Mouse (Mus musculus) intestine, embryonic 16.5 days (tissue): ENCODE measurements at regions not wholly inside any gene's neighbourhood (a gene's known extent, or its start where the extent isn't known, plus 50 kb on each side); places are given as distances from the start of the nearest gene placed in this dataset.

Experiments
- ATAC-seq: fragments of 200-750 bp; cut with Nextera tagmentation; 2 replicates; pipeline ENCODE4 v1.8.0; 2017; ENCODE audit warnings: moderate TSS enrichment, moderate library complexity
- H3K27ac ChIP-seq: fragments of 300-500 bp; sonication (generic); 2 replicates; pipeline ENCODE4 v1.5.1; 2014; ENCODE audit warnings: mild to moderate bottlenecking, low read length
- H3K27me3 ChIP-seq: fragments of 300-500 bp; sonication (generic); replicated peaks from 2 replicates; pipeline ENCODE4 v1.6.1; 2014; ENCODE audit warnings: low read length, control low read depth, mixed read lengths; ENCODE audit not compliant: control insufficient read depth, insufficient read depth
- H3K36me3 ChIP-seq: fragments of 300-500 bp; sonication (generic); 2 replicates; pipeline ENCODE4 v1.6.1; 2014; ENCODE audit warnings: low read length, control low read depth; ENCODE audit not compliant: control insufficient read depth, insufficient read depth
- H3K4me1 ChIP-seq: fragments of 300-500 bp; sonication (generic); 2 replicates; pipeline ENCODE4 v1.6.1; 2014; ENCODE audit warnings: low read length, control low read depth, mixed read lengths; ENCODE audit not compliant: control insufficient read depth, insufficient read depth
- H3K4me2 ChIP-seq: fragments of 300-500 bp; sonication (generic); 2 replicates; pipeline ENCODE4 v1.6.1; 2014; ENCODE audit warnings: low read depth, low read length, control low read depth
- H3K4me3 ChIP-seq: fragments of 300-500 bp; sonication (generic); 2 replicates; pipeline ENCODE4 v1.5.1; 2014; ENCODE audit warnings: mild to moderate bottlenecking, low read length
- H3K9ac ChIP-seq: fragments of 300-500 bp; sonication (generic); 2 replicates; pipeline ENCODE4 v1.6.1; 2014; ENCODE audit warnings: low read depth, low read length
- H3K9me3 ChIP-seq: fragments of 300-500 bp; sonication (generic); 2 replicates; pipeline ENCODE4 v1.6.1; 2016; ENCODE audit warnings: low read length, control low read depth; ENCODE audit not compliant: control insufficient read depth
- WGBS: fragments of 180-500 bp; shearing (Covaris S2); extraction: QIAGEN DNeasy Blood & Tissue Kit; methylation state at CpG from one replicate; pipeline ENCODE4 v1.1.7; 2014; 5-methylcytosine and 5-hydroxymethylcytosine counted together

- H3K27me3 ChIP-seq: no peaks in the 10 kb centered on the region
- H3K4me2 ChIP-seq: no peak overlapping the region
- no peaks in the 10 kb centered on the region for H3K36me3 ChIP-seq
- H3K4me3 ChIP-seq: no peak overlapping the region
- no peak overlapping the region for H3K27ac ChIP-seq
- no peaks in the 10 kb centered on the region for H3K9me3 ChIP-seq
- ATAC-seq: no peak
- no peak overlapping the region for H3K9ac ChIP-seq
- H3K4me1 ChIP-seq: peaks cover 6% of the 10 kb centered on the region; the same call in 1 of the 2 replicates
- 75% methylated on average over 13 of the region's 13 CpGs for WGBS
Measured at GRCm38 (mm10) chr12:25265066-25265465, 168.1 kb upstream of the Id2 start.

GRCm38 (mm10) chr12:25264408-25264807 is 167.5 kb upstream of the Id2 start:
- WGBS: 89% methylated on average over 3 of the region's 3 CpGs
- H3K9me3 ChIP-seq: no peaks in the 10 kb centered on the region; the same call in 1 of the 2 replicates
- no peaks in the 10 kb centered on the region for H3K27me3 ChIP-seq
- H3K4me3 ChIP-seq: no peak overlapping the region
- H3K9ac ChIP-seq: no peak overlapping the region
- peaks cover 4% of the 10 kb centered on the region; the same call in 1 of the 2 replicates for H3K4me1 ChIP-seq
- H3K4me2 ChIP-seq: no peak overlapping the region
- H3K27ac ChIP-seq: no peak overlapping the region
- no peaks in the 10 kb centered on the region for H3K36me3 ChIP-seq
- ATAC-seq: no peak

GRCm38 (mm10) chr12:25262461-25262860 is 165.5 kb upstream of the Id2 start:
- Histone ChIP-seq H3K4me1 (peaks cover 4% of the 10 kb centered on the region; the same call in 1 of the 2 replicates), H3K4me2 (no peak overlapping the region), H3K9me3 (no peaks in the 10 kb centered on the region; the same call in 1 of the 2 replicates), H3K27ac (no peak overlapping the region), H3K36me3 (no peaks in the 10 kb centered on the region), H3K9ac (no peak overlapping the region), H3K4me3 (no peak overlapping the region), H3K27me3 (no peaks in the 10 kb centered on the region)
- ATAC-seq: no peak
- WGBS: 82% methylated on average over 3 of the region's 3 CpGs

- whole genome bisulfite sequencing: 90% methylated on average over 2 of the region's 2 CpGs
- Histone ChIP-seq H3K4me3 (no peak overlapping the region), H3K36me3 (no peaks in the 10 kb centered on the region), H3K4me1 (no peaks in the 10 kb centered on the region), H3K4me2 (no peak overlapping the region), H3K9ac (no peak overlapping the region), H3K9me3 (no peaks in the 10 kb centered on the region; the same call in 1 of the 2 replicates), H3K27ac (no peak overlapping the region), H3K27me3 (no peaks in the 10 kb centered on the region)
- no peak for ATAC-seq
Measured at GRCm38 (mm10) chr12:25259123-25259522, 162.2 kb upstream of the Id2 start.

- Histone ChIP-seq H3K9me3 (peaks cover 2% of the 10 kb centered on the region; the same call in 1 of the 2 replicates), H3K9ac (no peak overlapping the region), H3K27ac (no peak overlapping the region), H3K36me3 (no peaks in the 10 kb centered on the region), H3K27me3 (no peaks in the 10 kb centered on the region), H3K4me3 (no peak overlapping the region), H3K4me2 (no peak overlapping the region), H3K4me1 (0 out of 2 replicates have a peak, but pooled peaks cover 4% of the 10 kb centered on the region)
- no peak for ATAC-seq
- 74% methylated on average over 6 of the region's 6 CpGs for WGBS
Measured at GRCm38 (mm10) chr12:25256268-25256667, 159.3 kb upstream of the Id2 start.

GRCm38 (mm10) chr12:25254716-25255115 is 157.8 kb upstream of the Id2 start:
- Histone ChIP-seq H3K4me2 (no peak overlapping the region), H3K27me3 (no peaks in the 10 kb centered on the region), H3K27ac (no peak overlapping the region), H3K4me1 (0 out of 2 replicates have a peak, but pooled peaks cover 4% of the 10 kb centered on the region), H3K9ac (no peak overlapping the region), H3K9me3 (peaks cover 2% of the 10 kb centered on the region; the same call in 1 of the 2 replicates), H3K36me3 (no peaks in the 10 kb centered on the region), H3K4me3 (no peak overlapping the region)
- WGBS: 81% methylated on average over 6 of the region's 6 CpGs
- ATAC-seq: no peak

GRCm38 (mm10) chr12:25252776-25253510 is 156.0 kb upstream of the Id2 start:
- no peaks in the 10 kb centered on the region for H3K36me3 ChIP-seq
- ATAC-seq: no peak
- 0 out of 2 replicates have a peak, but pooled peaks cover 2% of the 10 kb centered on the region for H3K9me3 ChIP-seq
- 91% methylated on average over 6 of the region's 6 CpGs for WGBS
- H3K4me1 ChIP-seq: peaks cover 4% of the 10 kb centered on the region; the same call in 1 of the 2 replicates
- no peak overlapping the region for H3K4me3 ChIP-seq
- H3K27ac ChIP-seq: no peak overlapping the region
- H3K27me3 ChIP-seq: no peaks in the 10 kb centered on the region
- H3K4me2 ChIP-seq: no peak overlapping the region
- no peak overlapping the region for H3K9ac ChIP-seq

GRCm38 (mm10) chr12:25251411-25252171 is 154.7 kb upstream of the Id2 start:
- no peaks in the 10 kb centered on the region for H3K27me3 ChIP-seq
- no peak overlapping the region for H3K9ac ChIP-seq
- no peaks in the 10 kb centered on the region for H3K36me3 ChIP-seq
- H3K4me3 ChIP-seq: no peak overlapping the region
- 66% methylated on average over 4 of the region's 4 CpGs for WGBS
- no peak overlapping the region for H3K4me2 ChIP-seq
- H3K27ac ChIP-seq: no peak overlapping the region
- peaks cover 4% of the 10 kb centered on the region; the same call in 1 of the 2 replicates for H3K4me1 ChIP-seq
- ATAC-seq: peak; percentile 72
- H3K9me3 ChIP-seq: 0 out of 2 replicates have a peak, but pooled peaks cover 2% of the 10 kb centered on the region

- WGBS: 66% methylated on average over 3 of the region's 3 CpGs
- no peaks in the 10 kb centered on the region for H3K27me3 ChIP-seq
- no peak overlapping the region for H3K4me3 ChIP-seq
- H3K9ac ChIP-seq: no peak overlapping the region
- peaks cover 4% of the 10 kb centered on the region; the same call in 1 of the 2 replicates for H3K4me1 ChIP-seq
- no peak overlapping the region for H3K27ac ChIP-seq
- H3K4me2 ChIP-seq: no peak overlapping the region
- ATAC-seq: no peak
- H3K9me3 ChIP-seq: 0 out of 2 replicates have a peak, but pooled peaks cover 2% of the 10 kb centered on the region
- H3K36me3 ChIP-seq: no peaks in the 10 kb centered on the region
Measured at GRCm38 (mm10) chr12:25250881-25251280, 153.9 kb upstream of the Id2 start.
